Mouse (Mus musculus) MEL (cell line): ENCODE results near the gene Npnt. TPM values are rescaled to one million over a fixed set of nuclear protein-coding genes. Genes with fewer than 3 reads are reported as not detected.

ENCODE experiments used
- DNase-seq: peaks from one replicate; pipeline ENCODE4 v3.0.0; 2011; ENCODE audit warnings: low read depth, low spot score
- H3K27ac ChIP-seq: 2 replicates; pipeline ENCODE4 v1.5.1; 2012; ENCODE audit warnings: low read depth, mild to moderate bottlenecking, control low read depth, low read length, moderate library complexity; ENCODE audit not compliant: control insufficient read depth
- H3K27me3 ChIP-seq, 2 experiments: fragments of 150-350 bp in 1 of 2; sonication (generic) in 1 of 2; 2 replicates each; pipeline ENCODE4 v1.6.1; 2012; ENCODE audit warnings: low read length in 2 of 2, mild to moderate bottlenecking in 2 of 2, improper control_type of control experiment in 1 of 2, moderate library complexity in 1 of 2; ENCODE audit not compliant: insufficient read depth in 2 of 2, control insufficient read depth in 1 of 2
- H3K36me3 ChIP-seq, 2 experiments: 2 replicates each; pipeline ENCODE4 v1.6.1; 2012 to 2014; ENCODE audit warnings: low read length in 2 of 2, improper control_type of control experiment in 1 of 2, inconsistent platforms in 1 of 2, mild to moderate bottlenecking in 1 of 2; ENCODE audit not compliant: insufficient read depth in 2 of 2, control insufficient read depth in 1 of 2
- H3K4me1 ChIP-seq, 2 experiments: fragments of 150-350 bp in 1 of 2; sonication (generic) in 1 of 2; 2 replicates each; pipeline ENCODE4 v1.6.1; 2012; ENCODE audit warnings: low read length in 2 of 2, improper control_type of control experiment in 1 of 2, mild to moderate bottlenecking in 1 of 2; ENCODE audit not compliant: insufficient read depth in 2 of 2, control insufficient read depth in 1 of 2
- H3K4me3 ChIP-seq, 2 experiments: fragments of 150-350 bp in 1 of 2; sonication (generic) in 1 of 2; 2 replicates each; pipeline ENCODE4 v1.5.1; 2012; ENCODE audit warnings: low read depth in 2 of 2, low read length in 2 of 2, mild to moderate bottlenecking in 2 of 2, moderate library complexity in 2 of 2, control low read depth in 1 of 2, improper control_type of control experiment in 1 of 2; ENCODE audit not compliant: control insufficient read depth in 1 of 2, insufficient read depth in 1 of 2
- H3K79me2 ChIP-seq: 2 replicates; pipeline ENCODE4 v1.6.1; 2012; ENCODE audit warnings: mild to moderate bottlenecking, low read length, moderate library complexity; ENCODE audit not compliant: control insufficient read depth, poor library complexity, insufficient read depth
- H3K9ac ChIP-seq: 2 replicates; pipeline ENCODE4 v1.6.1; 2012; ENCODE audit warnings: low read depth, mild to moderate bottlenecking, control low read depth, low read length, moderate library complexity; ENCODE audit not compliant: control insufficient read depth, poor library complexity, severe bottlenecking
- H3K9me3 ChIP-seq: fragments of 150-350 bp; sonication (generic); replicated peaks from 2 replicates; pipeline ENCODE4 v1.6.1; 2012; ENCODE audit warnings: mild to moderate bottlenecking, low read length, improper control_type of control experiment, moderate library complexity; ENCODE audit not compliant: insufficient read depth
- BHLHE40 ChIP-seq: IDR thresholded peaks from 2 replicates; pipeline ENCODE4 v1.6.1; 2012; ENCODE audit warnings: low read depth, mild to moderate bottlenecking, inconsistent platforms, low read length, improper control_type of control experiment, borderline replicate concordance
- CHD1 ChIP-seq: IDR thresholded peaks from 2 replicates; pipeline ENCODE4 v1.6.1; 2012; ENCODE audit warnings: low read depth, mild to moderate bottlenecking, inconsistent platforms, low read length, improper control_type of control experiment
- CTCF ChIP-seq, 3 experiments: IDR thresholded peaks in 2 of 3; conservative IDR thresholded peaks in 1 of 3; 2 replicates each; pipeline ENCODE4 v1.5.1; 2011 to 2012; ENCODE audit warnings: low read length in 3 of 3, low read depth in 2 of 3, mild to moderate bottlenecking in 2 of 3, improper control_type of control experiment in 1 of 3, inconsistent platforms in 1 of 3, mixed read lengths in 1 of 3, moderate library complexity in 1 of 3; ENCODE audit not compliant: control insufficient read depth in 1 of 3, insufficient read depth in 1 of 3, poor library complexity in 1 of 3, severe bottlenecking in 1 of 3
- ETS1 ChIP-seq: IDR thresholded peaks from 2 replicates; pipeline ENCODE4 v1.6.1; 2012; ENCODE audit warnings: low read depth, mild to moderate bottlenecking, inconsistent platforms, low read length, improper control_type of control experiment, moderate library complexity
- GABPA ChIP-seq: IDR thresholded peaks from 2 replicates; pipeline ENCODE4 v1.6.1; 2012; ENCODE audit warnings: low read depth, mild to moderate bottlenecking, inconsistent platforms, low read length, improper control_type of control experiment, moderate library complexity
- GATA1 ChIP-seq: IDR thresholded peaks from 2 replicates; pipeline ENCODE4 v1.6.1; 2011; ENCODE audit warnings: low read depth, low read length, improper control_type of control experiment
- HCFC1 ChIP-seq: IDR thresholded peaks from 2 replicates; pipeline ENCODE4 v1.6.1; 2012; ENCODE audit warnings: low read depth, mild to moderate bottlenecking, inconsistent platforms, low read length, improper control_type of control experiment, moderate library complexity
- KAT2A ChIP-seq: conservative IDR thresholded peaks from 2 replicates; pipeline ENCODE4 v1.6.1; 2012; ENCODE audit warnings: low read depth, low read length, improper control_type of control experiment, inconsistent platforms
- MAFK ChIP-seq: IDR thresholded peaks from 2 replicates; pipeline ENCODE4 v1.6.1; 2011; ENCODE audit warnings: low read depth, mild to moderate bottlenecking, low read length, improper control_type of control experiment, borderline replicate concordance
- MAZ ChIP-seq: IDR thresholded peaks from 2 replicates; pipeline ENCODE4 v1.6.1; 2012; ENCODE audit warnings: low read depth, mild to moderate bottlenecking, inconsistent platforms, low read length, improper control_type of control experiment
- MYB ChIP-seq: IDR thresholded peaks from 2 replicates; pipeline ENCODE4 v1.6.1; 2011; ENCODE audit warnings: mild to moderate bottlenecking, low read depth, low read length, improper control_type of control experiment
- MYC ChIP-seq: IDR thresholded peaks from 2 replicates; pipeline ENCODE4 v1.6.1; 2011; ENCODE audit warnings: low read depth, mild to moderate bottlenecking, low read length, improper control_type of control experiment, moderate library complexity
- NELFE ChIP-seq: IDR thresholded peaks from 2 replicates; pipeline ENCODE4 v1.6.1; 2011; ENCODE audit warnings: low read depth, low read length, improper control_type of control experiment
- POLR2A ChIP-seq, 2 experiments: IDR thresholded peaks; 2 replicates each; pipeline ENCODE4 v1.6.1; 2011 to 2012; ENCODE audit warnings: low read length in 2 of 2, mild to moderate bottlenecking in 2 of 2, control low read depth in 1 of 2, improper control_type of control experiment in 1 of 2, low read depth in 1 of 2, moderate library complexity in 1 of 2; ENCODE audit not compliant: control insufficient read depth in 1 of 2, insufficient read depth in 1 of 2, poor library complexity in 1 of 2
- RAD21 ChIP-seq: IDR thresholded peaks from 2 replicates; pipeline ENCODE4 v1.6.1; 2011; ENCODE audit warnings: mild to moderate bottlenecking, low read depth, low read length, improper control_type of control experiment
- SIN3A ChIP-seq: IDR thresholded peaks from 2 replicates; pipeline ENCODE4 v1.6.1; 2012; ENCODE audit warnings: low read length, improper control_type of control experiment, inconsistent platforms
- SMC3 ChIP-seq: IDR thresholded peaks from 2 replicates; pipeline ENCODE4 v1.6.1; 2011; ENCODE audit warnings: low read depth, low read length, improper control_type of control experiment
- TAL1 ChIP-seq: IDR thresholded peaks from 2 replicates; pipeline ENCODE4 v1.6.1; 2012; ENCODE audit warnings: mild to moderate bottlenecking, inconsistent platforms, low read length, moderate library complexity, mixed read lengths
- TBP ChIP-seq: IDR thresholded peaks from 2 replicates; pipeline ENCODE4 v1.8.0; 2011; ENCODE audit warnings: low read depth, low read length, improper control_type of control experiment
- ZMIZ1 ChIP-seq: IDR thresholded peaks from 2 replicates; pipeline ENCODE4 v1.6.1; 2012; ENCODE audit warnings: low read depth, mild to moderate bottlenecking, inconsistent platforms, low read length, improper control_type of control experiment, moderate library complexity
- polyA plus RNA-seq, 2 experiments: library from polyadenylated mRNA; stranded (reverse) in 1 of 2; unstranded in 1 of 2; fragments of >175 nt in 1 of 2; fragments of >200 nt in 1 of 2; gene quantifications; 2 replicates each; pipeline versions ENCODE4 v1.2.1 to v1.2.4; 2012; ENCODE audit warnings: low replicate concordance in 2 of 2, low read depth in 1 of 2; ENCODE audit not compliant: insufficient read length in 2 of 2, insufficient read depth in 1 of 2, missing spikeins in 1 of 2
- total RNA-seq: library from RNA; depleted of rRNA; stranded (reverse); fragments of 300-350 nt; gene quantifications from 2 replicates; pipeline ENCODE4 v1.2.3, GENCODE M21; 2012

Npnt gene
- total and polyA plus RNA-seq, 3 experiments, result 0.06 TPM; not detected in 2

DNA sequence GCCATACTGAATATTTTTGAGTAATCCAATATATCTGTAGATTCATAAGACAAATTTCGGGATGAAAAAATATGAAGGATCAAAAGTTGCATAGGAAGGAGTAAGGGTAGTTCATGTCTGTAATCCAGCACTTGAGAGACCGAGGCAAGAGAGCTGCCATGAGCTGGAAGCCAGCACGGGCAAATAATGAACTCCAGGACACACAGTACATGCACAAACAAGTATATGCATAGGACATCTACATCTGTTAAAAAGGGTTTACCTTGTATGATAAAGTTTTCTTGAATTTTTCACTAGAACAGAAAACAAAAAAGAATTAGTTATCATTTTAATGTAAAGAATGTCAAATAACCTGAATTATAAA is 45.8 kb upstream of the Npnt start:
- TF ChIP-seq SIN3A, result no peak
- TF ChIP-seq MAFK, result no peak
- TF ChIP-seq TBP, result no peak
- TF ChIP-seq RAD21, result no peak
- TF ChIP-seq MAZ, result no peak
- no peak for TF ChIP-seq CTCF (IDR thresholded peaks at IDR 0.05 in 2 of 3, conservative IDR thresholded peaks at IDR 0.05 in 1 of 3; ENCODE audit: control insufficient read depth in 1 of 3, insufficient read depth in 1 of 3, low read depth in 2 of 3, low read length in 3 of 3, poor library complexity in 1 of 3, severe bottlenecking in 1 of 3)
- TF ChIP-seq GATA1, result no peak
- TF ChIP-seq POLR2A (IDR thresholded peaks at IDR 0.05; ENCODE audit: control insufficient read depth in 1 of 2, insufficient read depth in 1 of 2, low read depth in 1 of 2, low read length in 2 of 2, poor library complexity in 1 of 2), result no peak
- Histone ChIP-seq H3K36me3 (peaks cover 0 to 2% of the 10 kb centered on the region in 2 experiments; a peak in 2 of 4 replicates), H3K27me3 (no peaks in the 10 kb centered on the region), H3K4me3 (no peak overlapping the region), H3K4me1 (no peaks in the 10 kb centered on the region), H3K9ac (no peak overlapping the region), H3K9me3 (no peaks in the 10 kb centered on the region), H3K27ac (no peak overlapping the region), H3K79me2 (no peaks in the 10 kb centered on the region)
- DNase-seq, result no peak

GRCm38 (mm10) chr3:132995172-132995903 is 45.2 kb upstream of the Npnt start:
- H3K27me3 ChIP-seq, result no peaks in the 10 kb centered on the region
- H3K79me2 ChIP-seq, result no peaks in the 10 kb centered on the region
- H3K9ac ChIP-seq, result no peak overlapping the region
- H3K27ac ChIP-seq, result no peak overlapping the region
- no peaks in the 10 kb centered on the region for H3K9me3 ChIP-seq
- H3K4me3 ChIP-seq, result no peak overlapping the region
- no peaks in the 10 kb centered on the region for H3K4me1 ChIP-seq
- peaks cover 0 to 2% of the 10 kb centered on the region in 2 experiments; a peak in 2 of 4 replicates for H3K36me3 ChIP-seq
- DNase-seq, result no peak
- TF ChIP-seq GABPA (no peak), GATA1 (no peak), MYB (no peak), ETS1 (no peak), MYC (no peak), BHLHE40 (no peak)
- TF ChIP-seq, all 39 proteins: peak for 0

DNA sequence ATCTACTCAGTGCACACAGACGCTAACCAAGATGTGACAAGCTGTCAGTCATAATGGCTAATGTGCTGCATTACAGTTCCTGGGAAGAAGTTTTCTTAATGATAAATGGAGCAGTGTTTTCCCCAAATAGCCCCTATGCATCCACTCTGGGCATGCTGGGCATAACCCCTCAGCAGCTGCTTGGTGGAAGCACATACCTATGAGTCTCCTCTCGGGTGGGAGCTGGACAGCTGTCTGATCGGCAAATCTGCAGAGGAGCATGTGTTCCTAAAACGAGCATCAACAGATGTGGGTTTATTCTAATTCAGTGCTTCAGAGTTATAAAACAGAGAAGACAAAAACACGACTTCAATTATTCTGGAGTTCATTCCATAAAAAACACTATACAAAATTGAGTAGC is 36.1 kb upstream of the Npnt start:
- Histone ChIP-seq H3K79me2 (no peaks in the 10 kb centered on the region), H3K27me3 (no peaks in the 10 kb centered on the region), H3K4me3 (no peak overlapping the region), H3K4me1 (no peaks in the 10 kb centered on the region), H3K36me3 (no peaks in the 10 kb centered on the region; a peak in 1 of 4 replicates)
- no peak for DNase-seq
- TF ChIP-seq SIN3A (no peak), CTCF (IDR thresholded peaks at IDR 0.05 in 2 of 3, conservative IDR thresholded peaks at IDR 0.05 in 1 of 3; ENCODE audit: control insufficient read depth in 1 of 3, insufficient read depth in 1 of 3, low read depth in 2 of 3, low read length in 3 of 3, poor library complexity in 1 of 3, severe bottlenecking in 1 of 3) (no peak), CHD1 (no peak), HCFC1 (no peak), BHLHE40 (no peak), ZMIZ1 (no peak), KAT2A (no peak), NELFE (no peak), TAL1 (no peak), MYC (no peak), SMC3 (no peak), ETS1 (no peak)
- TF ChIP-seq, all 39 proteins: peak for 0
- Histone ChIP-seq H3K9me3 (no peaks in the 10 kb centered on the region), H3K27ac (no peak overlapping the region), H3K9ac (no peak overlapping the region)
